ENCODE assay signal across 8 mouse cellular contexts in genomic region chr13:84404566-84405194, GRCm38 (mm10).
A peak's percentile ranks its signal among the peaks of the same experiment; 100 is the strongest.
DNase-seq lines count a peak whose midpoint lies in the region; ATAC-seq lines count a peak whose summit lies in the region.

No protein-coding gene starts in this region.

- no peak overlapping the region for H3K4me2 ChIP-seq in forebrain, embryonic 13.5 days
- peak overlapping the region; percentile 37 for H3K4me2 ChIP-seq in midbrain, embryonic 14.5 days (ENCODE audit: low read length)
- no peak overlapping the region for H3K4me2 ChIP-seq in kidney, embryonic 15.5 days

- ATAC-seq in forebrain, embryonic 13.5 days = peak; percentile 69
- ATAC-seq in midbrain, embryonic 14.5 days (ENCODE audit: low FRiP score, low TSS enrichment) = peak; percentile 61
- no peak for ATAC-seq in megakaryocyte progenitor cell, adult 5-6 weeks (replicated peaks; ENCODE audit: poor library complexity)
- no peak for ATAC-seq in kidney, embryonic 15.5 days (replicated peaks; ENCODE audit: low FRiP score)

- no peaks in the 10 kb centered on the region for H3K27me3 ChIP-seq in forebrain, embryonic 13.5 days
- no peaks in the 10 kb centered on the region for H3K27me3 ChIP-seq in midbrain, embryonic 14.5 days (ENCODE audit: control insufficient read depth, insufficient read depth, low read length)
- no peaks in the 10 kb centered on the region for H3K27me3 ChIP-seq in kidney, embryonic 15.5 days

- WGBS in forebrain, embryonic 13.5 days = 71% methylated on average over 19 of the region's 19 CpGs
- 58% methylated on average over 19 of the region's 19 CpGs for WGBS in midbrain, embryonic 14.5 days
- 77% methylated on average over 19 of the region's 19 CpGs for WGBS in kidney, embryonic 15.5 days

- peak; percentile 5 for DNase-seq in adrenal gland, postnatal 10 days
- DNase-seq in adrenal gland, adult (ENCODE audit: inconsistent age in 2 of 2, low spot score in 1 of 2) = no peak
- DNase-seq in cerebellum, adult 11-12 months = peak; percentile 68
- DNase-seq in midbrain, embryonic 14.5 days = peak; percentile 54
- no peak for DNase-seq in spleen, postnatal 4 days (ENCODE audit: low spot score in 2 of 2)

- H3K9ac ChIP-seq in forebrain, embryonic 13.5 days = no peak overlapping the region
- H3K9ac ChIP-seq in midbrain, embryonic 14.5 days (replicated peaks; ENCODE audit: low read length) = no peak overlapping the region; the same call in 1 of the 2 replicates
- H3K9ac ChIP-seq in kidney, embryonic 15.5 days = no peak overlapping the region

- H3K4me1 ChIP-seq in forebrain, embryonic 13.5 days = peaks cover 9% of the 10 kb centered on the region
- H3K4me1 ChIP-seq in midbrain, embryonic 14.5 days (ENCODE audit: control insufficient read depth, insufficient read depth, low read length) = peaks cover 10% of the 10 kb centered on the region
- H3K4me1 ChIP-seq in kidney, embryonic 15.5 days = no peaks in the 10 kb centered on the region

- no peak overlapping the region for H3K27ac ChIP-seq in forebrain, embryonic 13.5 days
- peak overlapping the region; percentile 42 for H3K27ac ChIP-seq in midbrain, embryonic 14.5 days (replicated peaks; ENCODE audit: low read depth, low read length)
- no peak overlapping the region for H3K27ac ChIP-seq in kidney, embryonic 15.5 days

- H3K9me3 ChIP-seq in forebrain, embryonic 13.5 days (replicated peaks) = no peaks in the 10 kb centered on the region
- no peaks in the 10 kb centered on the region for H3K9me3 ChIP-seq in midbrain, embryonic 14.5 days (ENCODE audit: control insufficient read depth, low read length)
- H3K9me3 ChIP-seq in kidney, embryonic 15.5 days (replicated peaks) = no peaks in the 10 kb centered on the region

- no peaks in the 10 kb centered on the region for H3K36me3 ChIP-seq in forebrain, embryonic 13.5 days (ENCODE audit: poor library complexity, severe bottlenecking)
- no peaks in the 10 kb centered on the region for H3K36me3 ChIP-seq in midbrain, embryonic 14.5 days (ENCODE audit: control insufficient read depth, insufficient read depth, low read length)
- no peaks in the 10 kb centered on the region for H3K36me3 ChIP-seq in kidney, embryonic 15.5 days

- H3K4me3 ChIP-seq in forebrain, embryonic 13.5 days = no peak overlapping the region
- H3K4me3 ChIP-seq in midbrain, embryonic 14.5 days (replicated peaks; ENCODE audit: low read depth, low read length) = no peak overlapping the region
- H3K4me3 ChIP-seq in kidney, embryonic 15.5 days (replicated peaks) = no peak overlapping the region

Comparison
In these comparisons a context has a peak if more than half of its experiments do, and no peak if none do; other contexts are left out.
1. DNase-seq: peak in adrenal gland, postnatal 10 days (single experiment), cerebellum, adult 11-12 months (single experiment) and midbrain, embryonic 14.5 days (single experiment); none in adrenal gland, adult (0 of 2) and spleen, postnatal 4 days (0 of 2).
2. ATAC-seq: peak in forebrain, embryonic 13.5 days (single experiment) and midbrain, embryonic 14.5 days (single experiment); none in megakaryocyte progenitor cell, adult 5-6 weeks (single experiment) and kidney, embryonic 15.5 days (single experiment).